Mouse (Mus musculus) embryonic facial prominence, embryonic 12.5 days (tissue): ENCODE data around the gene Tekt2. TPM values are rescaled to one million over a fixed set of nuclear protein-coding genes. Genes with fewer than 3 reads are reported as not detected.

Experiments used
- polyA plus RNA-seq: library from polyadenylated mRNA; unstranded; fragments of >200 nt; fragmentation: Nextera tagmentation; extraction: Ambion mirVana; gene quantifications from 2 replicates; pipeline ENCODE4 v1.2.1, GENCODE M21; 2016

Tekt2 gene
- polyA plus RNA-seq, 1 experiment from 2014 or later, result 17.8 TPM

Other genes with a start within 250 kb of the Tekt2 start
- 42.8 and 45.3 TPM in 2 replicates for gene Lsm10, start 229.1 kb downstream of the Tekt2 start, polyA plus RNA-seq
- gene Stk40, start 221.7 kb downstream of the Tekt2 start, polyA plus RNA-seq, result 45.7 and 48.0 TPM in 2 replicates
- gene Eva1b, start 177.9 kb downstream of the Tekt2 start, polyA plus RNA-seq, result 68.9 and 69.4 TPM in 2 replicates
- gene Sh3d21, start 162.2 kb downstream of the Tekt2 start, polyA plus RNA-seq, result 7.0 and 8.4 TPM in 2 replicates
- 298 and 302 TPM in 2 replicates for gene Thrap3, start 122.9 kb downstream of the Tekt2 start, polyA plus RNA-seq
- 95.8 and 102 TPM in 2 replicates for gene Map7d1, start 69.3 kb downstream of the Tekt2 start, polyA plus RNA-seq
- 113 and 115 TPM in 2 replicates for gene Trappc3, start 63.4 kb downstream of the Tekt2 start, polyA plus RNA-seq
- 47.6 and 49.8 TPM in 2 replicates for gene Col8a2, start 38.9 kb downstream of the Tekt2 start, polyA plus RNA-seq
- 91.0 and 95.2 TPM in 2 replicates for gene Adprhl2, start 4.0 kb downstream of the Tekt2 start, polyA plus RNA-seq
- gene Ago3, start 103.9 kb upstream of the Tekt2 start, polyA plus RNA-seq, result 19.3 and 19.9 TPM in 2 replicates
- 7.0 and 8.4 TPM in 2 replicates for gene Ago1, start 142.9 kb upstream of the Tekt2 start, polyA plus RNA-seq
- 3.2 and 4.1 TPM in 2 replicates for gene Ago4, start 207.8 kb upstream of the Tekt2 start, polyA plus RNA-seq
- 40.7 and 41.4 TPM in 2 replicates for gene Clspn, start 231.2 kb upstream of the Tekt2 start, polyA plus RNA-seq